ENCODE assay signal across 12 mouse cellular contexts in genomic region chr8:109019565-109019964, GRCm38 (mm10).
"Had no signal": no experiment of that assay in that cellular context is flagged by ENCODE, and none has a peak within 500 bp of the region (broad histone marks: within the 10 kb centered on the region; RNA-seq: fewer than 3 reads in every experiment).

No protein-coding gene starts in this region.

- ATAC-seq: intestine, embryonic 15.5 days; lung, postnatal 0 days; midbrain, embryonic 16.5 days had no signal

- DNase-seq: kidney, adult 18-20 months; kidney, postnatal 10 days; kidney, postnatal 4 days; left cerebral cortex, postnatal 4 days; lung, adult 2 months; lung, postnatal 4 days; retina, postnatal 1 day; right cerebral cortex, postnatal 4 days; spleen, adult 18-20 months had no signal
